Mouse (Mus musculus) ZHBTc4 (cell line): ENCODE measurements around the gene Slc25a25.

Source experiments
- DNase-seq: peaks from one replicate; pipeline ENCODE4 v3.0.0-alpha.2; 2011; ENCODE audit warnings: low read depth, low spot score

The Slc25a25 gene

DNA sequence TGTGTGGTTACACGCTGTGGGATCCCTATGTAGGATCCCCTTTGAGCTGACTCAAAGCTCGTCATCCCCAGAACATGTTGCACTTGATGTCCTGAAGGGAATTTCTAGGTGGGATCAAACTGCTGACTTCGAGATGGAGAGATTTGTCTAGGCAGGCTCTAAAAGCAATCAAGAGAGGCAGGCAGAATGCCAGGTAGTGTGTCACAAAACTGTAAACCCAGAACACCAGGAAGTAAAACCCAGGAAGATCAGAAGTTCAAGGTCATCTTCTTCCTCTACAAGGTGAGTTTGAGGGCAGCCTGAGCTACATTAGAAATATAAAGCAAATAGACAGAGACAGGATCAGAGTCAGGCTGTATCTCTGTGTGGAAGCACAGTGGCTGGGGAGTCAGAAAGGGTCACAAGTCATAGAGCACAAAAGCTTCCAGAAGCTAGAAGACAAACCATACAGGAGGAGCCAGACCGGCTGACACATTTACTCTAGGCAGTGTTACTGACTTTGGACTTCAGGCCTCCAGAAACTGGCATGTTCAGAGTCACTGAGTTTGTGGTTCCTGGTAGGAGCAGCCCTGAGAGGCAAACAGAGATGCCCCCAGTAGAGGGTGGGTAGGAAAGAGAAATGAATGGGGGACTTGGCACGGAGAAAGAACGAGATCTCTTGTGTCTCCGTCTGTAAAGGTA is 44.0 kb downstream of the Slc25a25 start:
- no peak for DNase-seq

DNA sequence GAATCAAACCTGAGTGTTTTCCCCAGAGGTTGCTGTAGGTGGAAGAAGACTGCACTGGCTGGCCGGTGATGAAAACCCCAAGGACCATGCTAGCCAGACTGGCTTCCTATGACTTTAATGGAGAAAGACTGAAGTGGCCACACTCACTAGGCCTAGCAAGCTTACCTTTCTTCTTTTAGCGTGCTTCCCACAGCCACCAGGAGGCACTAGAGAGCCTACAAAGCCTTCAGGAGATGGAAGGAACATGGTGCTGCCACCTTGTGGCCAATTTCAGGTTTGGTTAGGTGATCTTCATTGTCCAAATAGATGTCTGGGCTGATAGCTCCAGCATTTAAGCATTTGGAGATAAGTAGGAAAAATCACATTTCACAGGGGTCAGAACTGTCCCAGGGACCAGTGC is 46.6 kb downstream of the Slc25a25 start:
- peak; percentile 97 for DNase-seq

DNA sequence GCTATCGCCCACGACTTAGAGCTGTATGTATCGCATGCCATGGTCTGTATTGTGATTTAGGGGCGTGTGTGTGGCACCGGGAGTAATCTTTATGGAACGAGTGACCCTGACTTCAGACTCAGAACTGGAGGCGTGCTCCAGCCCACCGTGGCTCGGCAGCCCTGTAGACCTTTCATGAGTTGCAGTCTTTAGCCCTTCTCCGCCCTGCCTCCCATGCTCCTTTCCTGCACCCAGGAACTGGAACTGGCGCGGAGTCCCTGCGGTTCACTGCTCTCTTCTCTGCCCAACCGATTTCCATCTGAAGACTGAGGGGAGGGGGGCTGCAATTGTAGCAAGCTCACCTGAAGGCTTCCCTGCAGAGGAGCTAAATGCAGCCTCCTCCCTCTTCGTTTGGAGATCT is 54.5 kb downstream of the Slc25a25 start:
- no peak for DNase-seq

DNA sequence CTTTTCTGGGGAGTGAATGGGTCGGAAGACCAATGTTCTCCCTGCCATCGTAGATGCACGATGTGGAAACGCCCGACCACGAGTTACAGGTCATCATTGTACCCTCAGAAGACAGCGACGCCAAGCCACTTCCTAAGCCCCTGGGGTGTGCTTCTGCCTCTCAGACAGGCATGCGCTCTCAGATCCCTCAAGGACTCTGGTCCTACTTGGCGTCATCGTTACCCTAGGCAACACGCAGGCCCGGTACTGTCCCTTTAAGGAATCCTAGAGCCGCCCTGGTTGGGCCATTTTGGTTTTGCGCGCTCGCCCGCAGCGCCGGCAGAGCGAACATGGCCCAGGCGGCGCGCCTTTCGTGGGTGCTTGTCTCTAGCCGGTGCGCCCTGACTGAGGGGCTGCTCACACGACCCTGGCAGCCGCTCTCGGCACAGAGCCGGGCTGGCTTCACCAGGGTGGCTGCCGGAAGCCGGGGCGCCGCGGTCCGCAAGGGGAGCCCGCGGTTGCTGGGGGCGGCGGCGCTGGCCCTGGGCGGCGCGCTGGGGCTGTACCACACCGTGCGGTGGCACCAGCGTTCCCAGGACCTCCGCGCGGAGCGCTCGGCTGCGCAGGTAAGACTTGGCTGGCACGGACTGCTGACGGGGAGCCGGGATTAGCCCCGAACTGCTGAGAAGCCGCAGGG is 55.2 kb downstream of the Slc25a25 start:
- DNase-seq, result peak; percentile 97

DNA sequence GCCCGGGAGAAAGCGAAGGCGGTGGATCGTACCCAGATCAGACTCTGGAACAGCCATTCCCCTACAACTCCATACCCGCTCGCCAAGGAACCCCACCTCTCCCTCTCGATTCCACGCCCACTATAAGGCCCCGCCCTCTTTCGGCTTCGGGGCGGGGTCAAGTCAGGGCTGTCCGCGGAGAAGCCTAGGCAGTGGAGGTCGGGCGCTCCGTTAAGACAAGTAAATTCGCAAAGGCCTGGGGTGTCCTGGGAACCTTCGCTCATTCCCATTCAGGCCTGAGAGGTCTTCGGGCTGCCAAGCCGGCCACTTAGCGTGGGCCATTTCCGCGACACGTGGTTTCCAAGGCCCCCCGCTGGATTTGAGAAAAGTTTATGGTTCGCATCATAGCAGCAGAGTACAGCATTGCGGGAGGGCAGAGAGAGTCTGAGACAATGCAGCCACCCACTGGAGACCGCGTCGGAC is 55.7 kb downstream of the Slc25a25 start, which contains the start of gene Ptges2:
TSS of gene Ptges2 (plus strand) at position 413 of the 462 bp plus-strand sequence.
- peak; percentile 96 for DNase-seq

DNA sequence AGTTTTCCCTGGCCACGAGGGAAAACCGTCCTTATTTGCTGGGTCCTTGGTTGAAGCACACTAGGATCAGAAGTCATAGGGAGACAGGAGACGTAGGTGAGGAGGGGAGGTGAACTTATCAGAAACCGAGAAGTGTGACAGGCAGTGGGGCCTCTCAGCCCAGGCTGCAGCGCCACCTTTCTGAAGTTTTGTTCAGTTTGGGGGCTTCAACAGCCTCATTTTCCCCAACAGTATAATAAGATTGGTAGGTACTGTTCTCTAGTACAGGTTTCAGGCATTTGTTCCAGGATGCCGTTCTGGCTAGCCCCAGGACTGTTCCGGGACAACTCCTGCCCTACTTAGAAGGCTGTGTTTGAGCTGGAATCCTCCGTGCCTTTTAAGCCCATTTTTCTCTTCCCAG is 56.3 kb downstream of the Slc25a25 start:
- DNase-seq, result peak; percentile 40

DNA sequence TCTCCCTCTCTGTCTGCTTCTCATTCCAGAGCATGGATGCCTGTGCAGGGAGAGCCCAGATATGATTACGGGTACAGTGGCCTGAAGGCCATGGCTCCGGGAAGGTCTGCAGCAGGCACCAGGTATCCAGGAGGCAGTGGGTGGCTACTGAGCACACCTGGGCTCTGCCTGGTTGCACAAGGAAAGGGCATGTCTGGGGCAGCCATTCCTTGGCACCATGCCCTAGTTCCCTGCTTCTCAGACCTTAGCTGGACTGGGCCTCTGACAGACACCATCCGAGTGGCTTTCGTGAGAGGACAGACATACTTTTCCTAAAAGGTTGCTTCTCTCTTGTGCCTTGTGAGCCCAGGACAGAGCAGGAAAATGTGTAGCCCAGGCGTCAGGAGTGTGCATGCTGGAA is 59.2 kb downstream of the Slc25a25 start:
- no peak for DNase-seq

DNA sequence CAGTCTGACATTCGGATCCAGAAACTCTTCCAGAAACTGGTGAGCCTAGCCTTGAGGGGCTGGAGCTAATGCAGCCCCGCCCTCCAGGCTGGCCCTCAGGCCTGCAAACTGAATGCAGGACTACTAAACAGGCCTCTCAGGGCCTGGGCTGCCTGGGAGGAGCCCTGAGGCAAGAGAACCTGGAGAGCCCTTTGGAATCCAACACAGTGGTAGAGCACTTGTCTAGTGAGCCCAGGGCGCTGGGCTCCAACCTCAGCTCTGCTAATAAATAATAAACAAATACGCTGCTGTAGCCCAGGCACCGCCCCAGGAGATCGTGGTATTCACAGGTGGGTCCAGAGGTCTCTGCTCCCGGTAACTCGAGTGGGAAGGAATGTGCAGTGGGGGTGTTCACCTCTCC is 60.4 kb downstream of the Slc25a25 start:
- peak; percentile 83 for DNase-seq

DNA sequence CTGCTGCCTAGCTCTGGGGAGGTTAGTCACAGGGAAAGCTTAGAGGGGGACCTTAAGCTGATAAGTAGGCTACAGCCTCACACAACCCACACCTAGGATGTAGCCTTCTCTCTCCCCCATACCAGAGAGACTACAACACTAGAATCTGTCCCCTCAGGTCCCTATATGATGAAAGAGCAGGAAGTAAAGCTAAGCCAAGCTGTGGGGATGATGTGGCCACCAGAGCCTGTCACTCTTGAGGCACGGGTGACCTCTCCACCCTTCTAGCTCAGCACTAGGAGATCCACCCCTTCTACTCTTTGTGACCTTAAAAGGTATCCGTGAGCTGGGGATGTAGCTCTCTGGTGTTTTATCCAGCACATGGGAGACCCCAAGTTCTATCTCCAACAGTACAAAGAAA is 62.1 kb downstream of the Slc25a25 start:
- no peak for DNase-seq

DNA sequence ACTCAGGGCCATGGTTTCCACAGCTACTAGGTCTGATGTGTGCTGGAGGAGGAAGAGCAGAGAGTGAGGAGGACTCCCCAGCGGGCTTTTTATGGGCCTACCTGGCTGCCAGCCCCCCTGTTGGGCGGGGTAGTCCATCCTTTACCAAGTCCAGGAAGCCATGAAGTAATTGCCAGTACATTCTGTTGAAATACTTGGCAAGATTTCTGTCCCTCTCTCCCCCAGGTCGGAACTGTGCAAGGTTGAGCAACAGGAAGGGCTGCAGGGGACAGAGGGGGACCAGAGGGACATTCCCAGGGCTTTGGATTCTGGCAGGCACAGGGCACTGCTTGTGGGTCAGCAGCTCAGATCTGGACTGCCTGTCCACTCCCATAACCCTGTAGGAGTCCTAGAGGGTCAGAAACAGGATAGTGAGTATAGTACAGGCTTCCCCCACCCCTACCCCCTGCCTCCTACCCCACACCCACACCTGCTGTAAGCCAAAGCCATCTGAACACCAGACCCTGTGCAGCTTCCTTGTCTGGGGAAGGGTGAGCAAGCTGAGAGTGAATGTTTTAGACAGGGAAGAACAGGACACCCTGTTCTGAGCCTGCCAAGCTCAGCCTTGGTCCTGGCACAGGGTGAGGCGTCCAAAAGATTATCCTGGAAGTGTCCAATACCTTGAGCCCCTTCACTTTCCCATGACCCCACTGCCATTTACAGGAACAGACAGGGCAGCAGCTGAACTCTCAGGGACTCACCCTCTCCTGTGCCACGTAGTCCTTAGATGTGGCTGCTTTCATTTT is 63.3 kb downstream of the Slc25a25 start, which contains the start of gene Lcn2:
TSS of gene Lcn2 (minus strand) at position 547 of the 785 bp plus-strand sequence.
- DNase-seq, result no peak

DNA sequence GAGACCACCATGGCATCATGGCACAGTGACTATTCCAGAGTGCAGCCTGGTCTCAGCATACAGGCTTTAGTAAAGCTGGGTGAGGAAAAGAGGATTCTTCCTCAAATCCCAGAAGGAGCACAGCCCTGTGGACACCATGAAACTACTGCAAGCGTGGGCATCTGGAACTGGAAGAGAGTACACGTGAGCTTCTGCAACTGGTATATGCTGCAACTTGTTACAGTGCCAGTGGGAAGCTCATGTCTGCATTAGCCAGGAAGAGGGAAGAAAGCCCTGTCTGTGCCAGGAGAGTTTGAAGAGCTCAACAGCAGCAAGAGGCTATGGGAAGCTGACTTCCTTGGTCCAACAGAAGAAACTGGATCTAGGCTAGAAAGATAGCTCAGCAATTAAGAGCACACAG is 68.6 kb downstream of the Slc25a25 start:
- DNase-seq, result no peak

DNA sequence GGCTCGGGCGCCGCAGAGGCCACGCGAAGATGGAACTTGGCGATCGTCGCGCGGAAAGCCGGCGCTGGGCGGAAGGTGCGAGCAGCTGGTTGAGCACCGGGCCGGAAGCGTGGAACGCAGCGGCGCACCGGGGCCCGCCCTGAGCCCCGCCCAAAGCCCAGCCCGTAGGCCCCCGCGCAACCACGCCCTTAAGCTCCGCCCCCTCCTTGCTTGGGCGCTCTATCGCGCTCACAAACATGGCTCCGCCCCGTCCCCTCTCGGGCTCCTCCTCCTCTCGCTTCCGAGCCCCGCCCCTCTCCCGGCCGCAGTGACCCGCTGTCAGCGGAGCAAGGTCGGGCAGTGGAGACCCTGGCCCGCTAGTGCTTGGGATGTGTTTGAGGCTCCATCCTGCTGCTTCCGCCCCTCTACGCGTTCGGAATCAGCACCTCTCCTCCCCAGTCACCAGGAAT is 69.4 kb downstream of the Slc25a25 start, which contains the start of gene 1110008P14Rik:
TSS of gene 1110008P14Rik (minus strand) at position 164 of the 449 bp plus-strand sequence.
- peak; percentile 97 for DNase-seq

DNA sequence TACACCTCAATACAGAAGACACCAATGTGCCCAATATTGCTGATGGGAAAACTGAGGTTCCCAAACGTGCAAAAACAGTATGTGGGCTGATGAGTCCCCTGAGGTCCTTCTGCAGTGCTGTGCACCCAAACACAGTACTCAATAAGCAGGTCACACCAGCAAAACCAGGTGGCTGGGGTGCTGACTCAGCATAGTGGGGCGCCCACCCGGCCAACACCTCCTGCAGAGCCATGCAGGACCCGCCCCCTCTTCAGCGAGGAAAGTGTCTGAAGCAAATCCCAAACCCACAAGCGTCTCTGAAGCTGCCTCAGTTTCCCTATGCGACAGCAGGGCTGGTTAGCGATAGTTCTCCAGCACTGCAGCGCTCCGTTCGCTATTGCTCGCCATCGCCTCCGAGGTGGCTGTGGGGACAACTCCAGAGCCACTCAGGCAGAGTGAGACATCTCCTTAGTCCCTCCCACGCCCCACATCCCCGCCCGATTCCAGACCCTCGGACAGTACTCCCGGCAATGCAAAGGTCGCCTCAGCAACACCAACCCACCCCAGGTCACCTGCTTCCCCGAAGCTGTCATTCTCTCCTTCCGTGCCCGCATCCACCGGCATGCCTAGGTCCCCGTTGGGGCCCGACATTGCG is 70.0 kb downstream of the Slc25a25 start:
- DNase-seq, result no peak

DNA sequence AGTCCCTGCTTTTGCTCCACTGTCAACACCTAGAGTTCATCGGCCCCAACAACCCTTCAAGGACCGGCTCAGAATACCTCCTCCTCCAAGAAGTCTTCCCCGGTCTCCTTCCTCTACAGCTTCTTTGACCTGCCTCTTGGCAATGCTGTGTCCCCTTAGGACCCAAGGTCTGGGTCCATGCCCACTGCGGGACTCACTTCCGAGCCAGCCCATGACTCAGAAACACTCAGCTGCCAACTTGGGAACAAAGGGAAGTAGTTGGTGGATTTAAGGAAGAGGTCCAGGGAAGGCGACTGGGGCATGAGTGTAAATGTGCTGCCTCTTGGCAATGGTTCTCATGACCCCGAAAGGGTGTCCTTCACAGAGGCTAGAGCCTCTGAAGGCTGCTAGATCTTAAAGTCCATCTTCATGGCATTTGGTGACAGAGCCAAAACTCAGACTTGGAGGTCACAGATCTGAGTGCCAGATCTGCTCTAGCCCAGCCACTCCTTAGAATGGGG is 71.2 kb downstream of the Slc25a25 start:
- DNase-seq, result no peak

DNA sequence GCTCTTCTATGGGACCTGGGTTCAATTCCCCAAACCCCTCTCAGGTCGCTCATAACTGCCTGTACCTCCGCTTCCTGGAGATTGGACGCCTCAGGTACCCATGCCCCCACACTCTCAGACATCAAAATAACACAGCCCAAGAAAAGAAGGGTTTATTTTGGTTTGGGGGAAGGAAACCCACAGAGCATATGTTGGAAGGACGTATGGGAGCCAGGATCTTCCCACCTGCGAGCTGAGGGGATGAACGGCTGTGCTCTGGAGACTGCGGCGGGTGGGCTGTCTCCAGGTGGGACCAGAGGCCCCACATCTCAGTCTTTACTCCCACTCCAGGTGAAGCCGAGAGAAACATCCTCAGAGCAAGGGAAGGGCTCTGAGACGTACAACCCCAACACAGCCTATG is 74.3 kb downstream of the Slc25a25 start:
- DNase-seq, result no peak

DNA sequence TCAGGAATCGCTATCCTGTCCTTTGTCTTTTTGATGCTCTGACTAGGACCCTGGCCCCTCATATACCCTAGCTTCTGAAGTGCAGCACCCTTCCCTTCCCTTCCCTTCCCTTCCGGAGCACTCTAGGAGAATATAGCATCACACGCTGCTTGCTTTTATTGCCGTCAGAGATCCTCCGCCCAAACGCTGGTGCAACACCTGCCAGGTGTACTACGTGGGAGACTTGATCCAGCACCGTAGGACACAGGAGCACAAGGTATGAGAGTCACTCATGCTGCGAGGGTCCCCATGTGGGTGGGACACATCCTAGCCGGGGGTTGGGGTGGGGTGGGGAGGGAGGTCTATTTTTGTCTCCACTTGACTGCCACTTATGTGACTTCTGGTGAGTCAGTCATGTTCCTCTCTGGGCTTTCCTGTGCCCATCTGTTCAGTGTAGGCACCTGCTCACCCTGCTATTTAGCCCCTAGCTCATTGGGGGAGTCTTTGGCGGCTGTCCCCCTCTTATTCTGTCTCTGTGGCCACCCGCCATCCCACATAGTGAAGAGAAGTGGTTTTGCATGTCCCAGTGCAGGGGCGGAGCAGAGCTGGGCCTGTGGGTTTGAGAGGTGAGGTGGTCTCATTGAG is 75.8 kb downstream of the Slc25a25 start:
- DNase-seq, result no peak

DNA sequence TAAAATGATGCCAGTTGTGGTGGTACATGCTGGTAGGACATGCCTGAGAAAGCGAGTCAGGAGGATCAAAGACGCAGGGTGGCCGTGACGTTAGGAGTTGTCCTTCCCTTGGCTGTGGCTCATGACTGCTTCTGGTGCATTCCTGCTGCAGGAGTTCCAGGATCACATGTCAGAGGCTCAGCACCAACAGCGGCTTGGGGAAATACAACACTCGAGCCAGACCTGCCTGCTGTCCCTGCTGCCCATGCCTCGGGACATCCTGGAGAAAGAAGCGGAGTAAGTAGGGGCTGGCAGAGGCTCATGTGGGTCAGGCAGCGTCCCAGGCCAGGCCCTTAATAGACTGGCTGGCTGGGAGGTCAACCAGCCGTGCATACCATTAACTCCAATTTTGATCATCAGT is 77.1 kb downstream of the Slc25a25 start:
- no peak for DNase-seq

DNA sequence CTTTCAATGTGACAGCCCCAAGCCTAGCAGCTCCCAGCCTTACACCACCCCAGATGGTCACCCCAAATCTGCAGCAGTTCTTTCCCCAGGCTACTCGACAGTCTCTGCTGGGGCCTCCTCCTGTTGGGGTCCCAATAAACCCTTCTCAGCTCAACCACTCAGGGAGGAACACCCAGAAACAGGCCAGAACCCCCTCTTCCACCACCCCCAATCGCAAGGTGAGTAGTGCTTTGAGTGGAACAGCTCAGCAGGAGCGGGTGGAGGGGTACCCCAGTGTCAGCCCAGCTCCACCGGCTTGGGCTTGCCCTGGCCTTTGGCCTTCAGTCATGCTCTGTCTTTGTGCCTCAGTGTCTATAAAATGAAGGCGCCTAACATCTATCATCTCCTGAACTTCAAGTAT is 83.9 kb downstream of the Slc25a25 start:
- DNase-seq, result no peak
